Mouse (Mus musculus): ENCODE results near the gene Troap. TPM values are rescaled to one million over a fixed set of nuclear protein-coding genes. Genes with fewer than 3 reads are reported as not detected.

The Troap gene
- total RNA-seq, 2 experiments from 2014 or later, result 0.63 to 0.69 TPM

DNA sequence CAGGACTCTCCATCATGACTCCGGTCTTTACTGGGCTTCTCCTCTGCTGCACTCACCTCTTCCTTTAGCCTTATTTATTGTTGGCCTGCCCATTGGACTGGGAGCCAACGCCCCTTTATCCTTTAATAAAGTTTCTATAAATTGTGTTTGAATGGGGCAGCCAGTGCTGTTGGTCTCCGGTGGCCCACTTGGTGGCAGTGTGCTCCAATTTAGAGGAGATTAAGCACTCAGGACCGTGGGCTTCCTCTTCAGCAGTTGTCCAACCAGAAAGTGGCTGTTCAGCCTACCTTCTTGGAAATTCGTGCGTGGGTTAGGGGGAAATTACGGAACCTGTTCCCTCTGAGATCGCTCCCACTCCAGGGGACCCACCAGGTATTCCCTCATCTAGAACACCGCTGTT lies 8.9 kb downstream of the Troap start:
- peak in 1 of 2 experiments; percentile 64 for DNase-seq (ENCODE audit: extremely low spot score in 1 of 2, low spot score in 1 of 2)

GRCm38 (mm10) chr15:99083867-99084557 lies 9.6 kb downstream of the Troap start:
- no peak for DNase-seq (ENCODE audit: extremely low spot score in 1 of 2, low spot score in 1 of 2)

GRCm38 (mm10) chr15:99084618-99085017 lies 10.2 kb downstream of the Troap start:
- DNase-seq (ENCODE audit: extremely low spot score in 1 of 2, low spot score in 1 of 2), result no peak

DNA sequence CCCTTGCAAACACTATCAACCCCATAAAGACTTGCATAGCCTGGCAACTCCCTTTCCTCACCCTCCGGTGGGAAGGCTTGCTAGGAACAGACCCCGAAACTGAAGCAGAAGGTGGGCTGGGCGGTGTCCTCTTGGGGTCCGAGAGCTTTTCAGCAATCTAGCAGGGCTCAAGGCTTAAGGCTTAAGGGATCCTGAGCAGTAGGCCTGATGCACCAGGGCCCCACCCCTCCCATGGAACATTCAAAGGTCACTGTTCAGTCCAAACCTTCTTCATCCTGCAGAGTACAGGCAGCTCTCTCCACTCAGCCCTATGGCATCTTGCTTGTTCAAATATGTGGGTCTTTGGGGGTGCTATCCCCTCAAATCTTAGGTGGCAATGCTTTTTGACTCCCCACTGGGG lies 11.6 kb downstream of the Troap start:
- no peak for DNase-seq (ENCODE audit: extremely low spot score in 1 of 2, low spot score in 1 of 2)

GRCm38 (mm10) chr15:99087253-99088075 lies 13.1 kb downstream of the Troap start, which contains the start of gene C1ql4:
TSS of gene C1ql4 (minus strand) at chr15:99087817.
- DNase-seq (ENCODE audit: extremely low spot score in 1 of 2, low spot score in 1 of 2), result no peak

GRCm38 (mm10) chr15:99088292-99088691 lies 13.9 kb downstream of the Troap start:
- DNase-seq (ENCODE audit: extremely low spot score in 1 of 2, low spot score in 1 of 2), result peak; percentile 55 to 72

GRCm38 (mm10) chr15:99089069-99089468 lies 14.7 kb downstream of the Troap start:
- no peak for DNase-seq (ENCODE audit: extremely low spot score in 1 of 2, low spot score in 1 of 2)

GRCm38 (mm10) chr15:99092870-99093269 lies 18.5 kb downstream of the Troap start, which contains the start of gene Dnajc22:
TSS of gene Dnajc22 (plus strand) at chr15:99093170.
- DNase-seq (ENCODE audit: extremely low spot score in 1 of 2, low spot score in 1 of 2), result no peak

DNA sequence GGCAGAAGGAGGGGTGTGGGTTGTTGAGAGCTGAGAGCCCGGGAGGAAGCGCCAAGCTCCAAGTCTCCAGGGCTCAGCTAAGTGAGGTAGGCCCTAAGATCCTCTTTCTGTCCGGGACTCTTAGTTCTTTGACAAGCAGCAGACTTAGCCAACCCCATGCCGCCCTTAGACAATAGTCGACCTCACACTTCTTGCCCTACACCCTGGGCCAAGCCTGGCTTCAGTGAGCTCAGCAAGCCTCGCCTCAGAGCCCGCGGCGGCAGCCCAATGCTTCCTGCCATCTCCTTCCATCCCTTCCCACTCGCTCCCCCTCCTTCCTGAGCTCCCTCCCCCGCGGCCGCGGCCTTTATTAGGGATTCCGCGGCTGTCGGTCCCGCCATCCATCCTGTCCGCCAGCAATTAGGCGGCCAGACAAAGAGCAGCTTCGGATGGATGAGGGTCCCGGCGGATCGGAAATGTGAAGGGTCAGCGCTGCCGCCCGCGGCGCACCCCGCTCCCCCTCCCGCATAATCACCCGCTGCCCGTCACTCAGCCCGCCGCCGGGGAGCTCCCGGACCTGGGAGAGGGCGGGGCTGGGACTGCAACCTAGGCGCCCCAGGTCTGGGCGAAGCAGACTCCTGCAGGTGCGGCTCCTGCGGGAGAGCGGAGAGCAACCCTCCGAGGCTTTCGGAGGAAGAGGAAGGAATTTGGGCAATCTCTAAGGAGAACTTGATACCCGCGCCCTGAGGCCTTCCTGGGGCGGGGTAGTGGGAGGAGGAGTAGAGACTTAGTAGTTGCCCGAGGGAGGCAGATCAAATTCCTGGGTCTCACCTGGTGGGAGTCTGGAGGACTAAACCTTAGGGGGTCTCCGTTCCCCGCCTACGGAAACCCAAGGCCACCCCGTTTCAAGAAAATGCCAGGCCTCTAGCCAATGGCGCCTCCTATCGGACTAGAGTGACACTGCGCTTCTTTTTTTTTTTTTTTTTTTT lies 19.2 kb downstream of the Troap start:
- DNase-seq (ENCODE audit: extremely low spot score in 1 of 2, low spot score in 1 of 2), result no peak

GRCm38 (mm10) chr15:99094631-99095270 lies 20.4 kb downstream of the Troap start:
- DNase-seq (ENCODE audit: extremely low spot score in 1 of 2, low spot score in 1 of 2), result no peak

GRCm38 (mm10) chr15:99095356-99095755 lies 21.0 kb downstream of the Troap start:
- DNase-seq (ENCODE audit: extremely low spot score in 1 of 2, low spot score in 1 of 2), result no peak

GRCm38 (mm10) chr15:99096061-99096793 lies 21.9 kb downstream of the Troap start:
- DNase-seq (ENCODE audit: extremely low spot score in 1 of 2, low spot score in 1 of 2), result no peak

- DNase-seq (ENCODE audit: extremely low spot score in 1 of 2, low spot score in 1 of 2), result no peak
These were observed 22.6 kb downstream of the Troap start for GRCm38 (mm10) chr15:99096831-99097500.

DNA sequence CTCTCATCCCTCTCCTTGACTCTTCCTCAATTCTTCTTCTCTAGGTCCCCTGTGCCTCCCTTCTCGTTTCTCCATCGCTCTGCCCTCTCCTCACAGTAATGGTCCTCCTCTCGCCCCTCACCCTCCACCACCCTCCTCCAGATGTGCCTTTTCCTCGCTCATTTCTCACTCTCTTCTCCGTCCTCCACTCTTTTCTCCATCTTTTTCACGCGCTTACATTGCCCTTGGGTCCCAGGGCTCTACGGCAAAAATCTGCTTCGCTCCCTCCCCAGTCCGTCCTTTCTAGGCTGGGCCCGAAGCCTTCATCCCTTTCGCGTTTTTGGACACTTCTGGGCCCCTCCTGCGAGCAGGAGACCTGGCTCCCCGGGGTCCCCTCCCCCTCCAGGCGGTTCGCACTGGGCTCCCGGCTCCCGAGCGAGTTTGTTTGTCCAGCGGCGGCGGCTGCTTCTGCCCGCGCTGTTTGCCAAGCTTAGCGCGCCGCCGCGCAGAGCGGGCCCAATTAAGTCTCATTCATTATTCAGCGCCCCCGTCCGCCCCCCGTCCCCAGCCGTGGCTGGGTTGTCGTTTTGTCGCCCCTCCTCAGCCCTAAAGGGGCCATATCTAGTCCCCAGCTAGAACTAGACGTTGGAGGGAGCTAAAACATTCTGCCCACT lies 23.6 kb downstream of the Troap start:
- DNase-seq (ENCODE audit: extremely low spot score in 1 of 2, low spot score in 1 of 2), result no peak

DNA sequence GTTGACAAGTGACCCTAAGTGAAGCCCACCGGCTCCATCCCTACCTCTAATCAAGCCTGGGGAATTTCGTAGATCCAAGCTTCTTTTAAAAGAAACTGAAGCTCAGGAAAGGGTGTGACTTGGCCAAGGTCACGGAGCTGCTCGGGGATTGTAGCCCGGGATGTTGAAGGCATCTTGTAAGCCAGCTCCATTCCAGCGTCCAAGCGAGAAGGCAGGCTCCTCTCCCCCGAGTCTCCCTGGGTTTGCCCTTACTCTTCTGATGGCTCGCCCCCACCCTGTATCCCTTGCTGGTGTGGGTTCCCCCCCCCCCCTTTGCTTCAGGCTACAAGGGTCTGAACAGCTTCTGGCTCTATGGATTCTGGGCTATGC lies 24.1 kb downstream of the Troap start:
- no peak for DNase-seq (ENCODE audit: extremely low spot score in 1 of 2, low spot score in 1 of 2)

DNA sequence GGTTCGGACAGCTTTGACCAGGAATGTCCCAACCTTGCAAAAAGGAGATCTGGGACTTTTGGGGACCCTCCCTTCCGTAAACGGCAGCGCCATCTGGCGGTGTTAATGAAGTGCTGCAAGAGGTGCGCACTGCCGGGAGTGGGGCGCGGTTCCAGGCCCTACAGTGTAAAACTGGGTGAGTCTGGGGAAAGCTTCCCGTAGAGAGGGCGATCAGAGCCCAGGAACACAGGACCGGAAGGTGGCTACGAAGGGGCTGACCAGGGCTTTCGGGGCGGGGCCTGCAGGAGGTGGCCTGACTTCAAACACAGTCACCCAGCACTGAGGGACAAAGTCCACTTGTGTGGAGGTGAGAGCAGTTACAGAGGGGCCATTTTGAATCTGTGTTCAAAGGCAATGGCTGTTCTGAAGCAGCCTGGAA lies 24.8 kb downstream of the Troap start:
- peak in 1 of 2 experiments; percentile 66 for DNase-seq (ENCODE audit: extremely low spot score in 1 of 2, low spot score in 1 of 2)

GRCm38 (mm10) chr15:99099984-99100383 lies 25.6 kb downstream of the Troap start:
- DNase-seq (ENCODE audit: extremely low spot score in 1 of 2, low spot score in 1 of 2), result no peak

DNA sequence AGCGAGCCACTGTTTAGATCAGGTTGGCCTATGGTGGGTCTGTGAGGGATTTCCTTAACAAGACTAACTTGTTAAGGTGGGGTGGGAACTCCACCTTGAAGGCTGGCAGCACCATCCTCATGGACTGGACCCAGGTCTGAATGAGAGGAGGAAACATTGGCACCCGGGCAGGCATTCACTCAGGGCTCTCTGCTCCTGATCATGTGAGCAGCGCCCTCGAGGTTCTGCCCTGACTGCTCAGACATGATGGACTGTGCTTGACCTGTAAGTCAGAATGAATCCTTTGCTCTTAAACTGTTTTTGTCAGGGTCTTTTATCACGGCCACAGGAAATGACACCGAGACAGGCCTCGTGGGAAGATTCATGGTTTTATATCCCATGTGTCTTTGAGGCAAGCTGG lies 30.9 kb downstream of the Troap start:
- no peak for DNase-seq (ENCODE audit: extremely low spot score in 1 of 2, low spot score in 1 of 2)

Measured in layer of hippocampus, postnatal 25 days (tissue).